Mouse (Mus musculus) midbrain, postnatal 0 days (tissue): ENCODE results near the gene Sash3. TPM values are rescaled to one million over a fixed set of nuclear protein-coding genes. Genes with fewer than 3 reads are reported as not detected.

Experiments used
- ATAC-seq: fragments of 200-750 bp; cut with Nextera tagmentation; 2 replicates; pipeline ENCODE4 v1.8.0; 2017; ENCODE audit warnings: moderate number of reproducible peaks, mild to moderate bottlenecking, moderate TSS enrichment, moderate library complexity; ENCODE audit not compliant: low FRiP score
- DNase-seq: peaks from one replicate; pipeline ENCODE4 v3.0.0-alpha.2; 2015; ENCODE audit warnings: low spot score
- H3K27ac ChIP-seq: fragments of 300-500 bp; sonication (generic); 2 replicates; pipeline ENCODE4 v1.5.1; 2014; ENCODE audit warnings: low read depth, mild to moderate bottlenecking, low read length, mixed read lengths
- H3K27me3 ChIP-seq: fragments of 300-500 bp; sonication (generic); 2 replicates; pipeline ENCODE4 v1.6.1; 2014; ENCODE audit warnings: low read length, control low read depth, mixed read lengths; ENCODE audit not compliant: insufficient read depth
- H3K36me3 ChIP-seq: fragments of 300-500 bp; sonication (generic); 2 replicates; pipeline ENCODE4 v1.6.1; 2014; ENCODE audit warnings: low read length, control low read depth, mixed read lengths; ENCODE audit not compliant: insufficient read depth
- H3K4me1 ChIP-seq: fragments of 300-500 bp; sonication (generic); 2 replicates; pipeline ENCODE4 v1.6.1; 2014; ENCODE audit warnings: mild to moderate bottlenecking, control low read depth, antibody characterized with exemption, low read length, mixed read lengths; ENCODE audit not compliant: insufficient read depth
- H3K4me2 ChIP-seq: fragments of 300-500 bp; sonication (generic); 2 replicates; pipeline ENCODE4 v1.6.1; 2014; ENCODE audit warnings: low read depth, mild to moderate bottlenecking, low read length, mixed read lengths; ENCODE audit not compliant: poor library complexity, severe bottlenecking
- H3K4me3 ChIP-seq: fragments of 300-500 bp; sonication (generic); 2 replicates; pipeline ENCODE4 v1.5.1; 2014; ENCODE audit warnings: low read depth, mild to moderate bottlenecking, low read length, moderate library complexity
- H3K9ac ChIP-seq: fragments of 300-500 bp; sonication (generic); replicated peaks from 2 replicates; pipeline ENCODE4 v1.6.1; 2014; ENCODE audit warnings: mild to moderate bottlenecking, low read length, moderate library complexity, mixed read lengths; ENCODE audit not compliant: poor library complexity, severe bottlenecking
- H3K9me3 ChIP-seq: fragments of 300-500 bp; sonication (generic); 2 replicates; pipeline ENCODE4 v1.6.1; 2016; ENCODE audit warnings: low read length, control low read depth
- CTCF ChIP-seq: IDR thresholded peaks from 2 replicates; pipeline ENCODE4 v1.5.1; 2016; ENCODE audit warnings: antibody characterized with exemption, mild to moderate bottlenecking
- WGBS: fragments of 180-500 bp; shearing (Covaris S2); extraction: QIAGEN DNeasy Blood & Tissue Kit; methylation state at CpG from one replicate; pipeline ENCODE4 v1.1.7; 2014; 5-methylcytosine and 5-hydroxymethylcytosine counted together
- polyA plus RNA-seq: library from polyadenylated mRNA; unstranded; fragments of >200 nt; fragmentation: Nextera tagmentation; extraction: Ambion mirVana; gene quantifications from 2 replicates; pipeline ENCODE4 v1.2.1, GENCODE M21; 2015
- total RNA-seq: library from RNA; depleted of rRNA; stranded (reverse); fragments of >200 nt; gene quantifications from 2 replicates; pipeline ENCODE4 v1.2.3, GENCODE M21; 2014

The Sash3 gene
- total and polyA plus RNA-seq, 2 experiments from 2014 or later, result 0.22 to 1.0 TPM

DNA sequence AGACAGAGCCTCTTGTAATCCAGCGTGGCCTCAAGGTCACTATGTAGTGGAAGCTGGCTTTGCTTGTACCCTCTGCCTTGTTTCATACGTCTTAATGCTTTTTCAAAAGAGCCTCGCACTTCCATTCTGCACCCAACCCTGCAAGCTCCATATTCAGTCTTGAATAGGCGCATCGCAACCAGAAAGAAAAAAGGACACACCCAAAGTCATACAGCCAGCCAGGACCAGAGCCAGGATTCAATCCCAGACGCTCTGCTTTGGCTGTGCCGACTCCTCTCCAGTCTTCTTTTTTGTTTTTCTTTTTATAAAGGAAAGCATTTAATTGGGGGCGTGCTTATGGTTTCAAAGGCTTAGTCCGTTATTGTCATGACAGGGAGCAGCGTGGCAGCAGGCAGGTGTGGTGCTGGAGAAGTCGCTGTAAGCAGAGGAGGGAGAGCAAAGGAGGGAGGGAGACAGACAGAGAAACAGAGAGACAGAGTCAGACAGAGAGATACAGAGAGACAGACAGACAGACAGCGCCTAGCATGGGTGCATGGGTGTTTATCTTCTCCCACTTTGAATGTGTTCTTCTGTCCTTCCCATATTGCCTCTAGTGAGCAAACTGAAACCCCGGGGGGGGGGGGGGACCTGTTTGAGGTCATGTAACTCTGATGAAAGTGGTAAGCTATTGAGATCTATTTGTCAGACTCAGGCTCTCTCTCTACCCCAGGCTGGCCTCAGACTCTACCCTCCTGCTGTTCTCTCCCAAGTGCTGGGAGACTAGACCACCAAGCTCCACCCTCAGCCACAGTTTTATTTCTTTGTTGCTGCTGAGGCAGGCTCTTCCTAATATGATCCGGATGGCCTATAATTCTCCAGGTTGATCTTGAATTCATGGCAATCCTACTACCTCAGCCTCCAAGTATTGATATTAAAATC, 6.6 kb upstream of the Sash3 start:
- 36% methylated on average over 14 of the region's 14 CpGs for WGBS
- DNase-seq (no peak), ATAC-seq (no peak)
- H3K4me1 ChIP-seq, result no peaks in the 10 kb centered on the region
- H3K9ac ChIP-seq, result no peak overlapping the region
- H3K4me2 ChIP-seq, result no peak overlapping the region
- H3K36me3 ChIP-seq, result no peaks in the 10 kb centered on the region
- H3K27ac ChIP-seq, result no peak overlapping the region
- no peaks in the 10 kb centered on the region for H3K27me3 ChIP-seq
- H3K9me3 ChIP-seq, result no peaks in the 10 kb centered on the region
- no peak overlapping the region for H3K4me3 ChIP-seq
- no peak for TF ChIP-seq CTCF

DNA sequence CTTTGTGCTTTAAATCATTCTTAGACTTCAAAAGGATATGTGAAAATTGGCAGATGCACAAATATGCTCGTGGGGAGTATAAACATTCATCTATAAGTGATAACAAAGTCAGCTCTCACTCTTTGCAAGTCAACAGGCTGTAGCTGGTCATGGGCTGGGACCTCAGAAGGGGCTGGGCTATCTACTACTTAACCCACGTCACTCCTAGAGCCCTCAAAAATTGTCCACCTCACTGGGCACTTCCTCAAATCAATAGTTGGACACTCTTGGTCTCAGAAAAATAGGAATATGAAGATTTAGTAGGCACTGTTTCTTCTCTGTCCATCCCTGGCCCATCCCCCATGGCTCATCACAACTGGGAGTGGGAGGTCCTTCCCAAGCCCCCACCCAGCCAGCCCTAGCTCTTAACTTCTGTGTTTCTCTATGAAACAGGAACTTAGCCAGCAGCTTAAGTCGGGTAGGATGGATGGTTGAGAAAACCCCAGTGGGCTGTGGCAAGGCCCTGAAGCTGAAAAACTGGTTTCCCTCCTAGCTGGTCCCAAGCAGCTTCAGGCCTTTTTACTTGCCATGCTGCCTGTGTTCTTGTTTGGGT, 5.9 kb upstream of the Sash3 start:
- no peak overlapping the region for H3K4me2 ChIP-seq
- no peak overlapping the region for H3K4me3 ChIP-seq
- DNase-seq (no peak), ATAC-seq (no peak)
- H3K9ac ChIP-seq, result no peak overlapping the region
- H3K9me3 ChIP-seq, result no peaks in the 10 kb centered on the region
- H3K27ac ChIP-seq, result no peak overlapping the region
- no peaks in the 10 kb centered on the region for H3K27me3 ChIP-seq
- H3K4me1 ChIP-seq, result no peaks in the 10 kb centered on the region
- TF ChIP-seq CTCF, result no peak
- WGBS, result 70% methylated on average over 3 of the region's 3 CpGs
- no peaks in the 10 kb centered on the region for H3K36me3 ChIP-seq

DNA sequence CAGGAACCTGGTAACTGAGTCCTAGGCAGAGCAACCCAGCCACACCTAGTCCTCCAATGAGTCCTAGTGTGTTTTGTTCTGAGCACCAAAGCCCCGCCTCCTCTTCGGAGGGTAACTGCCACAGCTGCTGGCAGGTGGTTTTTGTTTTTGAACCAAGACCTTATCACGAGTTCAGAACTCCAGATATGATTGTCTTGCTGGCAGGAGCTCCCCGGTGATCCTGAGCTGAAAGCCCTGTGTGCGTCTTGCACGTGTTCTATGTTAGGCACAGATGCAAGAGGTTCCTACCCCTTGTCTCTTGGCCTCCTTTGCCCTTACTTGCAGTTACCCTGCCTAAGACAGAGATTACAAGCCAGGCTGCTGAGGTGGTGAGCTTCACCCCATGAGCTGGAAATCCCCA, 4.8 kb upstream of the Sash3 start:
- H3K4me2 ChIP-seq, result no peak overlapping the region
- no peaks in the 10 kb centered on the region for H3K9me3 ChIP-seq
- TF ChIP-seq CTCF, result no peak
- H3K9ac ChIP-seq, result no peak overlapping the region
- ATAC-seq (no peak), DNase-seq (no peak)
- no peaks in the 10 kb centered on the region for H3K4me1 ChIP-seq
- H3K36me3 ChIP-seq, result no peaks in the 10 kb centered on the region
- no peaks in the 10 kb centered on the region for H3K27me3 ChIP-seq
- H3K27ac ChIP-seq, result no peak overlapping the region
- no peak overlapping the region for H3K4me3 ChIP-seq
- 77% methylated on average over 6 of the region's 6 CpGs for WGBS

DNA sequence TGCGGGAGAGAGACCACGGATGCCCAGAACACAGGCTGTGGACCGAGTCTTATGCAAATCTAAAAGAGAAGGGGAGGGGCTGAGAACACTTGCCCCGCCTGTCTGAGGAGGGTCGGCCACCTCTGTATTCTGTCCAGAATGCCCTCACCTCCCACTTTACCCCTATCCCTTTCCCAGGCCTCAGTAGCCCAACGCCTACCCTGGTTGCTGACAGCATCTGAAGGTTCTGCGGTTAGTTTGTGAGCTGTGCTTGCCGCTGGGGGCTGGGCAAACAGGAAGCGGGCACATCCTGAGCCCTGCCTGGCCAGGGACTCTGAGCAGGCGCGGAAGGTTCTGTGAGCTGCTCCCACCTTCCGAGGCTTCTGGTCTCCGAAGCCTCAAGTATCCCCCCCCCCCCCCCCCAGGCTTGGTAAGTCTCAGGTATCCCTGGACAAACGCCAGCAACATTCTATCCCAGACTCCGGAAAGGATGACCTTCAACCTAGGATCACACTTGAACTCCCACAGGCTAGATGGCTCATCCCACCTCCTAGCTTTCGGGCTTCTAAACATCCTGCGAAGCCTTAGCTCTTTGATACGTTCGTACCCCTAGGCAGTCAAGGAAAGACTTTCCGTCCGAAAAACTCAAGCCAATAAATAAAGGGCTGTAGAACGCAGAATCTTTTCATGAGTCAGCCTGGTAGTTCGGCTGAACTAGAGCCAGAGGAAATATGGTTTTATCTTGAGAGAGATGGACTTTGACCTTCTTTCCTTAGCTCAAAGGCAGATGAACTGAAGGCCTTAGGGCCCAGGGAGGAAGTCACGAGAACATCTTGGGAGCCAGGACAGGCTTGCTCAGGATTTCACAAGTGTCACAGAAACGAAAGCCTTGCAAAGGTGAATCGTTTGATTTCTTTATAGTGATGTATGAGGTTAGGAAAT, 2.6 kb upstream of the Sash3 start:
- WGBS, result 61% methylated on average over 26 of the region's 26 CpGs
- no peak overlapping the region for H3K9ac ChIP-seq

DNA sequence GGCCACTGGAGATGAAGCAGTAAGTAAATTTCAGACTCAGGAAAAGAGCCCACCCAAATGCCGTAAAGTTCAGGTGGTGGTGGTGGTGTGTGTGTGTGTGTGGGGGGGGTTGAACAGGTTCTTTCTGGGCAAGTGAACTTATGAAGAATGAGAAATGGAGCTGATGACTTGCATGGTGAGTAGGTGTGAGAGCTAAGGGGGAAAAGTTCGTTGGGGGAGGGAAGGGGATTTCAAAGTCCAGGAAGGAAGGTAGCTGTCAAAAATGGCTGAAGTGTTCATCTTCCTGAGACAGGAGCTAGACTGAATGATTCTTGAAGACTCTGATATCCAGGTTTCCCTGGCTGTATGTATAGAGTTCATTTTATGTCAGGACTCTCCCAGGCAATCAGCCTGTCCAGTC, 990 bp downstream of the Sash3 start:
- no peaks in the 10 kb centered on the region for H3K4me1 ChIP-seq
- H3K4me2 ChIP-seq, result no peak overlapping the region
- no peak for TF ChIP-seq CTCF
- H3K36me3 ChIP-seq, result no peaks in the 10 kb centered on the region
- no peaks in the 10 kb centered on the region for H3K27me3 ChIP-seq
- H3K27ac ChIP-seq, result no peak overlapping the region
- no peak overlapping the region for H3K4me3 ChIP-seq
- ATAC-seq (no peak), DNase-seq (no peak)
- WGBS, result 84% methylated on average over 2 of the region's 2 CpGs
- no peaks in the 10 kb centered on the region for H3K9me3 ChIP-seq
- H3K9ac ChIP-seq, result no peak overlapping the region

More for the DNA sequence above, 2.6 kb upstream of the Sash3 start:
- H3K36me3 ChIP-seq, result no peaks in the 10 kb centered on the region
- no peak for TF ChIP-seq CTCF
- no peak for DNase-seq
- H3K4me2 ChIP-seq, result 0 out of 2 replicates have a peak overlapping the region, but pooled peaks have one; percentile 4
- no peaks in the 10 kb centered on the region for H3K27me3 ChIP-seq
- no peaks in the 10 kb centered on the region for H3K9me3 ChIP-seq
- H3K4me1 ChIP-seq, result no peaks in the 10 kb centered on the region
- no peak overlapping the region for H3K4me3 ChIP-seq
- no peak overlapping the region for H3K27ac ChIP-seq
- no peak for ATAC-seq
